Mouse (Mus musculus) myocyte (in vitro differentiated cells): Measurements from ENCODE around the gene Pdcd11.

Source experiments
- CEBPB ChIP-seq: IDR thresholded peaks from 2 replicates; pipeline ENCODE4 v1.6.1; 2011; ENCODE audit warnings: mild to moderate bottlenecking, moderate library complexity; ENCODE audit not compliant: poor library complexity, insufficient read depth, severe bottlenecking
- E2F4 ChIP-seq: IDR thresholded peaks from one replicate; pipeline ENCODE4 v1.6.1; 2011; ENCODE audit warnings: mild to moderate bottlenecking, control low read depth, moderate library complexity; ENCODE audit not compliant: insufficient read depth
- MAX ChIP-seq: IDR thresholded peaks from one replicate; pipeline ENCODE4 v1.6.1; 2011; ENCODE audit warnings: low read depth, mild to moderate bottlenecking, control low read depth
- MYOD1 ChIP-seq, 3 experiments: IDR thresholded peaks; one replicate each; pipeline ENCODE4 v1.6.1; 2011; ENCODE audit warnings: control low read depth in 2 of 3, low read depth in 2 of 3, mild to moderate bottlenecking in 2 of 3, moderate library complexity in 1 of 3; ENCODE audit not compliant: insufficient read length in 2 of 3, control insufficient read depth in 1 of 3
- MYOG ChIP-seq, 3 experiments: IDR thresholded peaks; one replicate each; pipeline ENCODE4 v1.6.1; 2011; ENCODE audit warnings: control low read depth in 2 of 3, low read depth in 2 of 3, mild to moderate bottlenecking in 2 of 3; ENCODE audit not compliant: insufficient read length in 2 of 3, control insufficient read depth in 1 of 3, insufficient read depth in 1 of 3
- POLR2A ChIP-seq: IDR thresholded peaks from one replicate; pipeline ENCODE4 v1.6.1; 2011; ENCODE audit warnings: low read depth, mild to moderate bottlenecking, control low read depth, moderate library complexity; ENCODE audit not compliant: insufficient read length
- POLR2AphosphoS2 ChIP-seq: IDR thresholded peaks from one replicate; pipeline ENCODE4 v1.6.1; 2011; ENCODE audit warnings: low read depth, control low read depth; ENCODE audit not compliant: insufficient read length
- TCF12 ChIP-seq: IDR thresholded peaks from one replicate; pipeline ENCODE4 v1.6.1; 2011; ENCODE audit warnings: mild to moderate bottlenecking, control low read depth; ENCODE audit not compliant: poor library complexity, insufficient read depth, severe bottlenecking
- USF1 ChIP-seq: IDR thresholded peaks from one replicate; pipeline ENCODE4 v1.6.1; 2011; ENCODE audit warnings: low read depth, mild to moderate bottlenecking, control low read depth, moderate library complexity

- no peak for TF ChIP-seq POLR2AphosphoS2
- TF ChIP-seq MAX = no peak
- no peak for TF ChIP-seq POLR2A
- no peak for TF ChIP-seq CEBPB
- no peak for TF ChIP-seq MYOG (IDR thresholded peaks at IDR 0.05; ENCODE audit: control insufficient read depth in 1 of 3, insufficient read depth in 1 of 3, insufficient read length in 2 of 3, low read depth in 2 of 3)
- TF ChIP-seq E2F4 = no peak
- no peak for TF ChIP-seq MYOD1 (IDR thresholded peaks at IDR 0.05; ENCODE audit: control insufficient read depth in 1 of 3, insufficient read length in 2 of 3, low read depth in 2 of 3)
- TF ChIP-seq TCF12 = no peak
- no peak for TF ChIP-seq USF1
Measured at GRCm38 (mm10) chr19:47130551-47131125, 40.1 kb downstream of the Pdcd11 start.
